Mouse (Mus musculus): ENCODE results near the gene 1110008P14Rik. TPM values are rescaled to one million over a fixed set of nuclear protein-coding genes. Genes with fewer than 3 reads are reported as not detected.
A peak's percentile ranks its signal among the peaks of the same experiment; 100 is the strongest.

The 1110008P14Rik gene
- polyA plus RNA-seq, 1 experiment from 2014 or later = 36.3 TPM

DNA sequence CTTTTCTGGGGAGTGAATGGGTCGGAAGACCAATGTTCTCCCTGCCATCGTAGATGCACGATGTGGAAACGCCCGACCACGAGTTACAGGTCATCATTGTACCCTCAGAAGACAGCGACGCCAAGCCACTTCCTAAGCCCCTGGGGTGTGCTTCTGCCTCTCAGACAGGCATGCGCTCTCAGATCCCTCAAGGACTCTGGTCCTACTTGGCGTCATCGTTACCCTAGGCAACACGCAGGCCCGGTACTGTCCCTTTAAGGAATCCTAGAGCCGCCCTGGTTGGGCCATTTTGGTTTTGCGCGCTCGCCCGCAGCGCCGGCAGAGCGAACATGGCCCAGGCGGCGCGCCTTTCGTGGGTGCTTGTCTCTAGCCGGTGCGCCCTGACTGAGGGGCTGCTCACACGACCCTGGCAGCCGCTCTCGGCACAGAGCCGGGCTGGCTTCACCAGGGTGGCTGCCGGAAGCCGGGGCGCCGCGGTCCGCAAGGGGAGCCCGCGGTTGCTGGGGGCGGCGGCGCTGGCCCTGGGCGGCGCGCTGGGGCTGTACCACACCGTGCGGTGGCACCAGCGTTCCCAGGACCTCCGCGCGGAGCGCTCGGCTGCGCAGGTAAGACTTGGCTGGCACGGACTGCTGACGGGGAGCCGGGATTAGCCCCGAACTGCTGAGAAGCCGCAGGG is 14.3 kb upstream of the 1110008P14Rik start:
- Histone ChIP-seq H3K27ac (peak overlapping the region; percentile 84), H3K4me3 (peak overlapping the region; percentile 97), H3K9me3 (replicated peaks) (no peaks in the 10 kb centered on the region), H3K4me1 (peaks cover 30% of the 10 kb centered on the region), H3K36me3 (peaks cover 37% of the 10 kb centered on the region), H3K27me3 (ENCODE audit: low read depth, poor library complexity, severe bottlenecking) (no peaks in the 10 kb centered on the region)
- DNase-seq (ENCODE audit: low spot score) = peak; percentile 89
- WGBS = under 1% methylated on average over 57 of the region's 59 CpGs

DNA sequence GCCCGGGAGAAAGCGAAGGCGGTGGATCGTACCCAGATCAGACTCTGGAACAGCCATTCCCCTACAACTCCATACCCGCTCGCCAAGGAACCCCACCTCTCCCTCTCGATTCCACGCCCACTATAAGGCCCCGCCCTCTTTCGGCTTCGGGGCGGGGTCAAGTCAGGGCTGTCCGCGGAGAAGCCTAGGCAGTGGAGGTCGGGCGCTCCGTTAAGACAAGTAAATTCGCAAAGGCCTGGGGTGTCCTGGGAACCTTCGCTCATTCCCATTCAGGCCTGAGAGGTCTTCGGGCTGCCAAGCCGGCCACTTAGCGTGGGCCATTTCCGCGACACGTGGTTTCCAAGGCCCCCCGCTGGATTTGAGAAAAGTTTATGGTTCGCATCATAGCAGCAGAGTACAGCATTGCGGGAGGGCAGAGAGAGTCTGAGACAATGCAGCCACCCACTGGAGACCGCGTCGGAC is 13.8 kb upstream of the 1110008P14Rik start, which contains the start of gene Ptges2:
Gene Ptges2 (plus strand): TSS at position 413 of the 462 bp plus-strand sequence.
- under 1% methylated on average over 31 of the region's 31 CpGs for WGBS
- Histone ChIP-seq H3K36me3 (peaks cover 32% of the 10 kb centered on the region), H3K4me3 (peak within 1 kb of the TSS; percentile 97), H3K27ac (peak within 1 kb of the TSS; percentile 84), H3K9me3 (replicated peaks) (no peaks in the 10 kb centered on the region), H3K4me1 (peaks cover 36% of the 10 kb centered on the region), H3K27me3 (ENCODE audit: low read depth, poor library complexity, severe bottlenecking) (no peaks in the 10 kb centered on the region)
- DNase-seq (ENCODE audit: low spot score) = peak; percentile 90

DNA sequence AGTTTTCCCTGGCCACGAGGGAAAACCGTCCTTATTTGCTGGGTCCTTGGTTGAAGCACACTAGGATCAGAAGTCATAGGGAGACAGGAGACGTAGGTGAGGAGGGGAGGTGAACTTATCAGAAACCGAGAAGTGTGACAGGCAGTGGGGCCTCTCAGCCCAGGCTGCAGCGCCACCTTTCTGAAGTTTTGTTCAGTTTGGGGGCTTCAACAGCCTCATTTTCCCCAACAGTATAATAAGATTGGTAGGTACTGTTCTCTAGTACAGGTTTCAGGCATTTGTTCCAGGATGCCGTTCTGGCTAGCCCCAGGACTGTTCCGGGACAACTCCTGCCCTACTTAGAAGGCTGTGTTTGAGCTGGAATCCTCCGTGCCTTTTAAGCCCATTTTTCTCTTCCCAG is 13.2 kb upstream of the 1110008P14Rik start:
- H3K4me1 ChIP-seq = peaks cover 37% of the 10 kb centered on the region
- peak overlapping the region; percentile 97 for H3K4me3 ChIP-seq
- peak; percentile 52 for DNase-seq (ENCODE audit: low spot score)
- H3K36me3 ChIP-seq = peaks cover 26% of the 10 kb centered on the region
- WGBS = 7% methylated on average over 8 of the region's 8 CpGs
- H3K27ac ChIP-seq = peak overlapping the region; percentile 84
- H3K9me3 ChIP-seq (replicated peaks) = no peaks in the 10 kb centered on the region
- H3K27me3 ChIP-seq (ENCODE audit: low read depth, poor library complexity, severe bottlenecking) = no peaks in the 10 kb centered on the region

DNA sequence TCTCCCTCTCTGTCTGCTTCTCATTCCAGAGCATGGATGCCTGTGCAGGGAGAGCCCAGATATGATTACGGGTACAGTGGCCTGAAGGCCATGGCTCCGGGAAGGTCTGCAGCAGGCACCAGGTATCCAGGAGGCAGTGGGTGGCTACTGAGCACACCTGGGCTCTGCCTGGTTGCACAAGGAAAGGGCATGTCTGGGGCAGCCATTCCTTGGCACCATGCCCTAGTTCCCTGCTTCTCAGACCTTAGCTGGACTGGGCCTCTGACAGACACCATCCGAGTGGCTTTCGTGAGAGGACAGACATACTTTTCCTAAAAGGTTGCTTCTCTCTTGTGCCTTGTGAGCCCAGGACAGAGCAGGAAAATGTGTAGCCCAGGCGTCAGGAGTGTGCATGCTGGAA is 10.3 kb upstream of the 1110008P14Rik start:
- WGBS = 94% methylated on average over 5 of the region's 5 CpGs
- Histone ChIP-seq H3K9me3 (replicated peaks) (no peaks in the 10 kb centered on the region), H3K4me3 (no peak overlapping the region), H3K36me3 (0 out of 2 replicates have a peak, but pooled peaks cover 4% of the 10 kb centered on the region), H3K27ac (no peak overlapping the region), H3K27me3 (ENCODE audit: low read depth, poor library complexity, severe bottlenecking) (0 out of 2 replicates have a peak, but pooled peaks cover 9% of the 10 kb centered on the region), H3K4me1 (peaks cover 50% of the 10 kb centered on the region)
- DNase-seq (ENCODE audit: low spot score) = no peak

GRCm38 (mm10) chr2:32390871-32391270 is 9.1 kb upstream of the 1110008P14Rik start:
- Histone ChIP-seq H3K27me3 (ENCODE audit: low read depth, poor library complexity, severe bottlenecking) (0 out of 2 replicates have a peak, but pooled peaks cover 12% of the 10 kb centered on the region), H3K36me3 (no peaks in the 10 kb centered on the region), H3K4me3 (no peak overlapping the region), H3K9me3 (replicated peaks) (no peaks in the 10 kb centered on the region), H3K4me1 (peaks cover 47% of the 10 kb centered on the region), H3K27ac (peak overlapping the region; percentile 40; the same call in 1 of the 2 replicates)
- 77% methylated on average over 8 of the region's 8 CpGs for WGBS
- DNase-seq (ENCODE audit: low spot score) = no peak

GRCm38 (mm10) chr2:32389157-32389556 is 7.4 kb upstream of the 1110008P14Rik start:
- Histone ChIP-seq H3K4me3 (no peak overlapping the region), H3K36me3 (no peaks in the 10 kb centered on the region), H3K4me1 (peaks cover 40% of the 10 kb centered on the region), H3K27ac (peak overlapping the region; percentile 54; the same call in 1 of the 2 replicates), H3K27me3 (ENCODE audit: low read depth, poor library complexity, severe bottlenecking) (peaks cover 12% of the 10 kb centered on the region; the same call in 1 of the 2 replicates), H3K9me3 (replicated peaks) (no peaks in the 10 kb centered on the region)
- 84% methylated on average over 2 of the region's 2 CpGs for WGBS
- DNase-seq (ENCODE audit: low spot score) = no peak

GRCm38 (mm10) chr2:32387706-32388490 is 6.2 kb upstream of the 1110008P14Rik start, which contains the start of gene Lcn2:
Lcn2 (minus strand) TSS chr2:32388252.
- peak within 1 kb of the TSS; percentile 54 for H3K27ac ChIP-seq
- no peak within 1 kb of the TSS for H3K4me3 ChIP-seq
- H3K36me3 ChIP-seq = no peaks in the 10 kb centered on the region
- 70% methylated on average over 5 of the region's 5 CpGs for WGBS
- H3K27me3 ChIP-seq (ENCODE audit: low read depth, poor library complexity, severe bottlenecking) = peaks cover 24% of the 10 kb centered on the region
- DNase-seq (ENCODE audit: low spot score) = no peak
- peaks cover 40% of the 10 kb centered on the region for H3K4me1 ChIP-seq
- H3K9me3 ChIP-seq (replicated peaks) = no peaks in the 10 kb centered on the region

GRCm38 (mm10) chr2:32382689-32383088 is 951 bp upstream of the 1110008P14Rik start:
- 77% methylated on average over 2 of the region's 2 CpGs for WGBS
- peak overlapping the region; percentile 73; the same call in 1 of the 2 replicates for H3K4me3 ChIP-seq
- H3K36me3 ChIP-seq = peaks cover 27% of the 10 kb centered on the region
- peaks cover 32% of the 10 kb centered on the region for H3K4me1 ChIP-seq
- no peak for DNase-seq (ENCODE audit: low spot score)
- H3K9me3 ChIP-seq (replicated peaks) = no peaks in the 10 kb centered on the region
- H3K27ac ChIP-seq = no peak overlapping the region
- H3K27me3 ChIP-seq (ENCODE audit: low read depth, poor library complexity, severe bottlenecking) = peaks cover 30% of the 10 kb centered on the region

GRCm38 (mm10) chr2:32381141-32381774 is 480 bp downstream of the 1110008P14Rik start:
- Histone ChIP-seq H3K36me3 (peaks cover 41% of the 10 kb centered on the region), H3K27ac (peak overlapping the region; percentile 73), H3K9me3 (replicated peaks) (no peaks in the 10 kb centered on the region), H3K27me3 (ENCODE audit: low read depth, poor library complexity, severe bottlenecking) (peaks cover 22% of the 10 kb centered on the region), H3K4me1 (peaks cover 19% of the 10 kb centered on the region), H3K4me3 (peak overlapping the region; percentile 73)
- under 1% methylated on average over 27 of the region's 27 CpGs for WGBS
- DNase-seq (ENCODE audit: low spot score) = no peak

DNA sequence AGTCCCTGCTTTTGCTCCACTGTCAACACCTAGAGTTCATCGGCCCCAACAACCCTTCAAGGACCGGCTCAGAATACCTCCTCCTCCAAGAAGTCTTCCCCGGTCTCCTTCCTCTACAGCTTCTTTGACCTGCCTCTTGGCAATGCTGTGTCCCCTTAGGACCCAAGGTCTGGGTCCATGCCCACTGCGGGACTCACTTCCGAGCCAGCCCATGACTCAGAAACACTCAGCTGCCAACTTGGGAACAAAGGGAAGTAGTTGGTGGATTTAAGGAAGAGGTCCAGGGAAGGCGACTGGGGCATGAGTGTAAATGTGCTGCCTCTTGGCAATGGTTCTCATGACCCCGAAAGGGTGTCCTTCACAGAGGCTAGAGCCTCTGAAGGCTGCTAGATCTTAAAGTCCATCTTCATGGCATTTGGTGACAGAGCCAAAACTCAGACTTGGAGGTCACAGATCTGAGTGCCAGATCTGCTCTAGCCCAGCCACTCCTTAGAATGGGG is 1.7 kb downstream of the 1110008P14Rik start:
- no peak overlapping the region for H3K4me3 ChIP-seq
- 93% methylated on average over 7 of the region's 7 CpGs for WGBS
- no peak for DNase-seq (ENCODE audit: low spot score)
- H3K9me3 ChIP-seq (replicated peaks) = no peaks in the 10 kb centered on the region
- H3K36me3 ChIP-seq = peaks cover 53% of the 10 kb centered on the region
- no peak overlapping the region for H3K27ac ChIP-seq
- H3K4me1 ChIP-seq = peaks cover 16% of the 10 kb centered on the region
- H3K27me3 ChIP-seq (ENCODE audit: low read depth, poor library complexity, severe bottlenecking) = peaks cover 22% of the 10 kb centered on the region

DNA sequence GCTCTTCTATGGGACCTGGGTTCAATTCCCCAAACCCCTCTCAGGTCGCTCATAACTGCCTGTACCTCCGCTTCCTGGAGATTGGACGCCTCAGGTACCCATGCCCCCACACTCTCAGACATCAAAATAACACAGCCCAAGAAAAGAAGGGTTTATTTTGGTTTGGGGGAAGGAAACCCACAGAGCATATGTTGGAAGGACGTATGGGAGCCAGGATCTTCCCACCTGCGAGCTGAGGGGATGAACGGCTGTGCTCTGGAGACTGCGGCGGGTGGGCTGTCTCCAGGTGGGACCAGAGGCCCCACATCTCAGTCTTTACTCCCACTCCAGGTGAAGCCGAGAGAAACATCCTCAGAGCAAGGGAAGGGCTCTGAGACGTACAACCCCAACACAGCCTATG is 4.8 kb downstream of the 1110008P14Rik start:
- H3K27me3 ChIP-seq (ENCODE audit: low read depth, poor library complexity, severe bottlenecking) = peaks cover under 1% of the 10 kb centered on the region; the same call in 1 of the 2 replicates
- 96% methylated on average over 10 of the region's 10 CpGs for WGBS
- H3K4me3 ChIP-seq = no peak overlapping the region
- no peak overlapping the region for H3K27ac ChIP-seq
- no peak for DNase-seq (ENCODE audit: low spot score)
- no peaks in the 10 kb centered on the region for H3K9me3 ChIP-seq (replicated peaks)
- peaks cover 84% of the 10 kb centered on the region for H3K36me3 ChIP-seq
- H3K4me1 ChIP-seq = peaks cover 10% of the 10 kb centered on the region

GRCm38 (mm10) chr2:32375317-32375940 is 6.3 kb downstream of the 1110008P14Rik start:
- 92% methylated on average over 13 of the region's 13 CpGs for WGBS
- Histone ChIP-seq H3K4me3 (no peak overlapping the region), H3K27me3 (ENCODE audit: low read depth, poor library complexity, severe bottlenecking) (no peaks in the 10 kb centered on the region), H3K4me1 (no peaks in the 10 kb centered on the region), H3K27ac (no peak overlapping the region), H3K36me3 (peaks cover 100% of the 10 kb centered on the region), H3K9me3 (replicated peaks) (no peaks in the 10 kb centered on the region)
- DNase-seq (ENCODE audit: low spot score) = no peak

Measured in limb, embryonic 10.5 days (tissue).